Mouse (Mus musculus) lung, postnatal 10 days (tissue): Measurements from ENCODE around the gene Fcgrt.

Source experiments
- DNase-seq: peaks from one replicate; pipeline ENCODE4 v3.0.0; 2021

The Fcgrt gene

DNA sequence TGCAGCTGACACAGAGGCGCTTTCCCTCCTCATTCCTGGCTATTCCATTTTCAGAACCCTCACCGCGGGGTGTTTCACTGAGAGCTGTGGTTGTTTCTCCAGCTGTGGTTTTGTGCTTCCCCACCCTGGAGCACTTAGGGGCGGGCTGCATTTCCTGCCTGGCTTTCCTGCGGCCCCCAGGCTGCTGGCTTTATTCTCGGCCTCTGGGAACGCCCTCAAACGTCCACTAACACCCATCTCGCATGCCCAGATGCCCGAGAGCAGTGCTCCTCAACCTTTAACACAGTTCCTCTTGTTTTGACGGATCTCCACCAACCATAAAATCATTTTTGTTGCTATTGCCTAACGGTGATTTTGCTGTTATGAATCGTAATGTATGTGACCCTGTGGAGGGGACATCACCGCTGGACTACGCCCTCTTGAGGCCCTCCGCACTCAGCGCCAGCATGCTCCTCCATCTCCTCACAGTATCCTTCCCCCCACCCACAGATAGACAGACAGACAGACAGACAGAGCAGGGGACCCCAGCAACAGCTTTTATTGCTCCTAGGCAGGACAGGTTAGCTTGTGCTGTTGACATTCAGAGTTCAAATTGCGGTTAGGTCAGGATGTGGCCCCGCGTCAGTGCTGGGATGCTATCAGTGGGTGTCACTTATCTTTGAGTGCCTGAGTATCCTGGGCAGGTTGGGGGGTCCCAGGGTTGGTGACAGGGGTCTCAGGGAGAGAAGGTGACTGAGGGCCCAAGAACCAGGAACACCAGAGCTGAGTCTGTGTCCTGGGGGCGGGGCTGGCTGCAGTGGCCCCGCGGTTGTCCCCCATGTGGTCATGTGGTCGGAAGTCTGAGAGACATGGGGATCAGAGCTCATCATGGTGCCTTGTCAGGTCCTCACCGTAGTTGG lies 21.0 kb downstream of the Fcgrt start:
- peak; percentile 83 for DNase-seq

DNA sequence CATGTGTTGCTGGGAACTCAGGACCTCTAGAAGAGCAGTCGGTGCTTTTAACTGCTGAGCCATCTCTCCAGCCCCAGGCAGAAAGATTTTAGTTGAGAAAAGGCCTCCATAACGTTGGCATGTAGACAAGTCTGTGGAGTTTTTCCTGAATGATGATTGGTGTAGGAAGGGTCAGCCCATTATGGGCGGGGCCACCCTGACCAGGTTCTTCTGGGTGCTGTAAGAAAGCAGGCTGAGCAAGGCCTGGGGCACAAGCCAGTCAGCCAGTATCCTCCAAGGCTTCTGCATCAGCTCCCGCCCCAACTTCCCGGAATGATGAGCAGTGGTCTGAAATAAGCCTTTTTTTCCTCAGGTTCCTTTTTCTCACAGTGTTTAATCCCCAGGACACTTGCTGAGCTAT lies 22.6 kb downstream of the Fcgrt start:
- no peak for DNase-seq

DNA sequence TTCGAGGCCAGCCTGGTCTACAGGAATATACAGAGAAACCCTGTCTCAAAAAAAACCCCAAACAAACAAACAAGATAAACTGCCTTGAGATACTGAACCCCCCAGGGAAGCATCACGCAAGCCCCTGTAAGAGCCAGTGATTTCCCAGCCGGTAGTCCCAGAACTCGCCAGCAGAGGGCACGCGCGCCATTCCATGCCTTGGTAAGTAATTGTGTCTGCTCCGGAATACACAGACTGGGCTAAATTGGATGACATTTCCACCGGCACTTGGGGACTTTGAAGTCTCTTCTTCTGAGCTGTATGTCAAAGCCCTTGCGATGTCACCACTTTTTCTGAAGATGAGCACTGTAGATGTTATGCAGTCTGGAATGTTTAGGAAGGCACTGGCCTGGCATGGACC lies 23.8 kb downstream of the Fcgrt start:
- DNase-seq = peak; percentile 94

DNA sequence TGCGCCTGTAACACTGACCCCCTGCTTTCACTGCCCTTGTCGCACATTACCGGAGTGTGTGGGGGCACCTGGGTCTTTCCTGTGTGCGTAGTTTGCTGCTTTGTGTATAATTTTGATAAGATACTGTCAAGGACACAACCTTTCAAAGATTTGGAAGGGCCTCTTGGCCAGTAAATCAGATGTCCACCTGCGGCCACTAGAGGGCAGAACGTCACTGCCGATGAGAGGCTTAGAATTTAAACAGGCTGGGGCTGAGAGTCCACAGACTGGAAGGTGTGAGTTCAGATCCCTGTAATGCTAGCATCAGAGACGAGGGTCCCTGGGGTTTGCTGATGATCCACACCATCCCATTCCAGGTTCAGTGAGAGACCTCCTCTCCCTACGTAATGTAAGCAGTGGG lies 25.1 kb downstream of the Fcgrt start:
- peak; percentile 86 for DNase-seq

DNA sequence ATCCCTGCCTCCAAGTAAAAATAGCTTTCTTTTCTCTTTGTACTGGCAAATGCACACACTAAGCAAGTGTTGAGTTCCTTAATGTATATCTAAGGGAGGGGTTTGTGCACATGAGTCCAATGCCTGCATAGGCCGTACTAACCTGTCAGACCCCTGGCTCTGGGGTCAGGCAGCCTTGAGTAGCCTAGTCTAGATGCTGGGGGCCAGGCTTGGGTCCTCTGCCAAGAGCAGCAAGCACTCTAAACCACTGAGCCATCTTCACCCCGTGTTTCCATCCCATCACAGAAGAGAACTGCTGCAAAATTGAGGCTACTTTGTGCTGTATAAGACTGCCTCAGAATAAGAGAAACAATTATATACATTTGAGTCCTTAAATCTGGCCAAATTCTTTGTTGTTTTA lies 25.8 kb downstream of the Fcgrt start:
- no peak for DNase-seq

DNA sequence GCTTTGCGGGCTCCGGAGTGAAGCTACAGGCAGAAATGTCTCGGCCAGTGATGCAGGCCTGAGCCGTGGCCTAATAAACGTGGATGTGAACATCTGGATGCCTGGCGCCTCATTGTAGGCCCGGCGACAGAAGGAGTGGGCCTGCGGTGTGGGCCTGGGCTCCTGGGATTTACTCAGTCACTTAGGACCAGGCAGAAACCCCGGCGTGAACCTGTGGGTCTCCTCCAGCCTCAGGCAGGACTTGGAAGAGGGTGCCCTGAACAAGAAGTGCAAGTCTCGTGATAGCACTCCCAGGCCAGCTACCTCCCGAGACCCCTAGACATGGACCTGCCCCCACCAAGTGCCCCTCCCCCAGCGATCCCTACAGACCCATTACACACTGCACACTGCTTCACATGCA lies 26.3 kb downstream of the Fcgrt start:
- DNase-seq = no peak

DNA sequence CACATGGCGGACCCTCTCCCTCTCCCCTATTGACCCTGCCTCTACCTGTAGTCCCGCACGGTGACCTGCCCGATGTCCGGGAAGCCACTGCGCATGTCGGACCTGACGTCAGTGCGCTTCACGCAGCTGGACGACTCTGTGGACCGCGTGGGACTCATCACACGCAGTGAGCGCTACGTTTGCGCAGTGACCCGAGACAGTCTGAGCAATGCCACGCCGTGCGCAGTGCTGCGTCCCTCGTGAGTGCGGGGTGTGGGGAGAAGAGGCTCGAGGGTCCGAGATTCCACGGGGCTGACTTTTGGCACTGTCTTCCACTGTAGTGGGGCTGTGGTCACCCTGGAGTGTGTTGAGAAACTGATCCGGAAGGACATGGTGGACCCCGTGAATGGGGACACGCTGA lies 27.1 kb downstream of the Fcgrt start:
- DNase-seq = no peak

DNA sequence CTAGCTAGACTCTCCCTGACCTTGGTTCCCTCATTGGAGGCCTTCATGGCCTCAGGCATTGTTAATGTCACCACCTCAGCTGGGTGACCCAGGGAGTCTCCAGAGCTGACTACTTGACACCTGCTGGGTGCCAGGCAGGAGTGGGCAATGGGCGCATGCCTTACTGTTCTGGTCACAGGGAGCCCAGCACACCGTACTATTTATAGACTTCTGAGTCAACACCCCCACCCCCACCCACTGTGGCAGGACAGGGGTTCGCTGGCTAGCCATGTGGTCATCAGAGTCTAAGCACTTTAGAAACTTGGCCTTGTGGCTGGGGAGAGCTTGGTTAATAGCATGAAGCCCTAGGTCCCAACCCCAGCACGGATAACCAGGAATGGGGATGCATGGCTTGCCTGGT lies 28.2 kb downstream of the Fcgrt start:
- DNase-seq = no peak

DNA sequence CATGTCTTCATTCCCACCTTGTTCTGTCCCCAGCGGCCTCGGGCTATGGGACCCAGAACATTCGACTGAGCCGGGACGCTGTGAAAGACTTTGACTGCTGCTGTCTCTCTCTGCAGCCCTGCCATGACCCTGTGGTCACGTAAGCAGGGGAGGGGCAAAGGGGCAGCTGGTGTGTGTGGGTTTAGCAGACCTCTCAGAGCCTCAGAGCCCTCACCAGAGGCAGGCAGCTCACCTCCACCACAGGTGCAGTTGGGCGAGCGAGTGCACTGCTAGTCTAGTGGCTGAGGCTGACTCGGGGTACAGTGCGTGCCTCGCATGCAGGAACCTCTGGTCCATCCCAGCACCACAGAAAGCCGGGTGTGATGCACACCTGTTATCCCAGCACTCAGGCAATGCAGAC lies 29.7 kb downstream of the Fcgrt start:
- DNase-seq = no peak

DNA sequence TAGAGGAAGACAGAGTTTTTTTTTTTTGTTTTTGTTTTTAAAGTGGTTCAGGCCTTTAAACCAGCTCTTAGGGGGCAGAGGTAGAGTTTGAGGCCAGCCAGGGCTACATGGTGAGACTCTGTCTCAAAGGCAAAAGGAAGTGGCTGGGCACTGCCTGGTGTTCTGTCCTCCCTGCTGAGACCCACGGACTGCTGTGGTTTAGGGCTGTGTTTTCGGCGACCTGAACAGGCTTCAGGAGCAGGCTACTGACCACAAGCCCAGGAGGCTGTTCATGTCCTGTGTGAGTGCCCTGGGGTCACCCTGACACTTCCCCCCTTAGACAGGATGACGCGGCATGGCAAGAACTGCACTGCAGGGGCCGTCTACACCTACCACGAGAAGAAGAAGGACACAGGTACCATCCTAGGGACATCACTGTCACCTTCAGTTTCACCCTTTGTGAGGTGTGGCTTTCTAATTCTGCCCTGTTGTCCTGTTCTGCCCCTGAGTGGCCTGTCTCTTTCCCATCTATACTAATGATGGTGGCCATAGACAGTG lies 30.4 kb downstream of the Fcgrt start:
- DNase-seq = no peak

DNA sequence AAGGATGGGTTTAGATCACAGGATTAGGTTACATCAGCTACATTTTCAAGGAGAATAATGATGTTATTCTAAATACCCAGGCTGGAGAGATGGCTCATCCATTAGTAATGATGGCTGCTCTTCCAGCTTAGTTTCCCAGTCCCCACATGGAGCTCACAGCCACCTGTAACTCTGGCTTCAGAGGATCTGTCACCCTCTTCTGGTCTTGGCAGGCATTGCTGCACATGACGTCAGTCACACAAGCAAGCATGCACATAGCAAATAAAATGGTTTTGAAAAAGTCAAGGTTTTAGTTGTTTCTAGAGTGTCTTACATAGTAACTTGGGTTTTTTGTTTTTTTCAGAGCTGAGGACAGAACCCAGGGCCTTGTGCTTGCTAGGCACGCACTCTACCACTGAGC lies 31.4 kb downstream of the Fcgrt start:
- DNase-seq = no peak

DNA sequence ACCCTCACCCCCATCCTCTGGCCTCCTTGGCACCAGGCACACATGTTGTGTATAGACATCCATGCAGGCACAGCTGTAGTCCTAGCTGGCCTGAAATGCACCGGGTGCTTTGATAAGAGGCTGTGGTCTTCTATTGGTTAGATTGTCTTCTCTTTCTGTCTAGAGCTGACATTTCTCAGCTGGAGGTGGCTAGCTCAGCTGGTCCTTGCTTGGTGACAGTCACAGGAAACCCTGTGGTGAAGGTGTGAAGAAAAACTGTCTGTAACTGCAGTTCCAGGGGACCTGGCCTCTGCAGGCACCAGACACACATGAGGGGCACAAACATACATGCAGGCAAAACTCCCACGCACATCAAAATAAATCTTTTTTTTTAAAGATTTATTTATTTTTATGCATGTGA lies 34.0 kb downstream of the Fcgrt start:
- no peak for DNase-seq

DNA sequence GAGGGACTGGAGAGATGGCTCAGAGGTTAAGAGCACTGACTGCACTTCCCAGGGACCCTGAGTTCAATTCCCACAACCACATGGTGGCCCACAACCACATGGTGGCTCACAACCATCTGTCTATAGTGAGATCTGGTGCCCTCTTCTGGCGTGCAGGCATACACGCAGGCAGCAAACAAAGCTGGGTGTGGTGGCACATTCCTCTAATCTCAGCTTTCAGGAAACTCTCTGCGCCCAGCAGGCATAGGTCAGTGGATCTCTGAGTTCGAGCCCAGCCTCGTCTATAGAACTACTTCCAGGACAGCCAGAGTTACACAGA lies 35.7 kb downstream of the Fcgrt start:
- DNase-seq = peak; percentile 74

DNA sequence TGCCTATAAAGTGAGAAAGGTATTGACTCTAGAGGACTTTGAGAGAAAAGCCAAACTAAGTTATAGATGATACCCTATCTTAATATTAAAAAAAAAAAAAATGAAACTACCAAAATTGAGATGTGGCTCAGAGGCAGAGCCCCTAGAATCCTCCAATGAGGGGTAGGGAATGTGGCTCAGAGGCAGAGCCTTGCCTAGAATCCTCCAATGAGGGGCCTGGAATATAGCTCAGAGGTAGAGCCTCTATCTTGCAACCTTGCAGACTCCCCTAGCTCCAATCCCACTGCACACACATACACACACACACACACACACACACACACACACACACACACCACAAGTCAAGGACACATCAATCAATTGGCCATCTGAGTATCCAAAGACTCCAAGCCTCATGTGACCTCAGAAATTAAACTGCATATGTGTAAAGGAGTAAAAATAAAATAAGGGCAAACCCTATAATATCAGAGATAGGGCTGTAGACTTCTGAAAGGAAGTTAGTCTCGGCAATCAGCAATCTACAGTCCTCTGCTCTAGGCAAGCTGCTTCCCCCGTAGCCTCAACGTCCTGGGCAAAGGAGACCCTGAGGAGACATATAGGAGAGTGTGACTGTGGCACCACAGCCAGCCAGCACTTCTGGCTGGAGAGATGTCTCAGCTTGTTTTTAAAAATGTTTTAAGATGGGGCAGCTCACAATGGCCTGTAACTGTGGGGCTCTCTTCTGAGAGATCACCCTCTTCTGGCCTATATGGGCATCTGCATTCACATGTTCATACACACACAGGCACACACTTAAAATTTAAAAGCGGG lies 36.3 kb downstream of the Fcgrt start:
- no peak for DNase-seq

DNA sequence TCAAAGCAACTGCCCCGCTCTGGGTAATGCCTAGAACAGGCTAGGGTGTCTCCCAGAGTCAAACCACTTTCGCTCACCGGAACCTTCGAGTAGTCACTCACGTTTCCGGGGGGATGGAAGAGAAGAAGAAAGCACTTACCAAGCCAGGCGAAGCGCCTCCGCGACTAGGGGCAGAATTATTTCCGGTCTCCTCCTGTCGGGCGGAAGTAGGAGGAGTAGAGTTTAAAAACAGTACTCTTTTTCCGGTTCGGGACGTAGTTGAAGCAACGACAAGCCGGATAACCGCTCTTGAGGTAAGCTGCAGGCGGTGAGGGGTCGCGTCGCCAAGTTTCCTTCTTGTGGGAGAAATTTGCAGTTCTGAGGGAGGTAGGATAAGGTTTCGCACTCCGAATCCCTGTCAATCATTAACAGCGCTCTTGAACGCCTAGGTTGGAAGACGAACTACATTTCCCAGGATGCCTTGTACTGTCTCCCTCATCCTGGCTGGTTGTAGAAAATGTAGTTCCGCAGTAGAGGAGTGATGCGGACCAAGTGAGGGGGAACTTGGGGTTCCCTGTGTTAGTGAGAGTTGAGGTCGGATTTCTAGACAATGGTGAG lies 41.3 kb downstream of the Fcgrt start, which contains the start of the genes Nosip and Prrg2:
TSS of gene Nosip (plus strand) at position 191 of the 597 bp plus-strand sequence.
TSS of gene Prrg2 (minus strand) at position 439 of the 597 bp plus-strand sequence.
- peak; percentile 98 for DNase-seq

DNA sequence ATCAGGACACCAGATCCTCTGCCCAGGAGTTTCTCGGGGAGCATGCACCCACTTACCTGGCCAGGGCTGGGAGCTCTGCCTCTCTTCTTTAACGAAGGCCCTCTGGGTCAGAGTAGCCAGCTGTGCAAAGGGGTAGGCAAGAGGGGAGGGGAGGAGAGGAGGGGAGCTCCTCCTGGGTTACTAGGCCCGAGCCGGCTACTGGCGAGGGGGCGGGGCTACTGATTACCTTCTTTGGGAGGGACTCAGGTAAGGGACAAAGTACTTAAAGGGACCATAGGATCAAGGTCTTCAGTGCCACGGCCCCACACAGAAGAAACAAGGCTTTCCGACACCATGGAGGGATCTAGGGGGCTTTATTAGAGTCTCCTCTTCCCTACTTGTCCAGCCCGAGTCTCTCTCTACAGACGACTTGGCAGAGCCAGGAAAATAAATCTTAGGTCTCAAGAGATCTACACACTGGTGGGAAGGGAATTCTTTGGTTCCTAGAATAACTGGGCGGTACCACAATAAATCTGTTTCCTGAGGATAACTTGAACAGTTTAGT lies 42.0 kb downstream of the Fcgrt start:
- peak; percentile 75 for DNase-seq

DNA sequence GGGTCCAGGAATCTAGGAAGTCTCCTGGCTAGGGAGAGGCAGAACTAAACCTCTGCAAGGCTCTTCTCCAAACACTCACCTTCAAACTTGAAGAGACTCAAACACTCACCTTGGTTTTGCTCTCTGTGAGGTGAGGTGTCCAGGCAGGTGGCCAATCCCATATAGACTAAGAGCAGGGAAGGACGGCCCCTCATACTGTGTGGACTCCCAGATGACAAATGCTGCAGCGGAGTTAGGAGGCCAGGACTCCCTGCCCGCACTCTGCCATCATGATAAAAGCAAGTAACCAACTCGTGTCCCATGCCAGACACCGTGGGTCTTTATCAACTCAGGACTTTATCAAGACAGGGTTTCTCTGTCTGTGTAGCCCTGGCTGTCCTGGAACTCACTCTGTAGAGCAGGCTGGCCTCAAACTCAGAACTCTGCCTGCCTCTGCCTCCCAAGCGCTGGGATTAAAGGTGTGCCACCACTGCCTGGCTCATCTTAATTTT lies 43.0 kb downstream of the Fcgrt start:
- DNase-seq = no peak

DNA sequence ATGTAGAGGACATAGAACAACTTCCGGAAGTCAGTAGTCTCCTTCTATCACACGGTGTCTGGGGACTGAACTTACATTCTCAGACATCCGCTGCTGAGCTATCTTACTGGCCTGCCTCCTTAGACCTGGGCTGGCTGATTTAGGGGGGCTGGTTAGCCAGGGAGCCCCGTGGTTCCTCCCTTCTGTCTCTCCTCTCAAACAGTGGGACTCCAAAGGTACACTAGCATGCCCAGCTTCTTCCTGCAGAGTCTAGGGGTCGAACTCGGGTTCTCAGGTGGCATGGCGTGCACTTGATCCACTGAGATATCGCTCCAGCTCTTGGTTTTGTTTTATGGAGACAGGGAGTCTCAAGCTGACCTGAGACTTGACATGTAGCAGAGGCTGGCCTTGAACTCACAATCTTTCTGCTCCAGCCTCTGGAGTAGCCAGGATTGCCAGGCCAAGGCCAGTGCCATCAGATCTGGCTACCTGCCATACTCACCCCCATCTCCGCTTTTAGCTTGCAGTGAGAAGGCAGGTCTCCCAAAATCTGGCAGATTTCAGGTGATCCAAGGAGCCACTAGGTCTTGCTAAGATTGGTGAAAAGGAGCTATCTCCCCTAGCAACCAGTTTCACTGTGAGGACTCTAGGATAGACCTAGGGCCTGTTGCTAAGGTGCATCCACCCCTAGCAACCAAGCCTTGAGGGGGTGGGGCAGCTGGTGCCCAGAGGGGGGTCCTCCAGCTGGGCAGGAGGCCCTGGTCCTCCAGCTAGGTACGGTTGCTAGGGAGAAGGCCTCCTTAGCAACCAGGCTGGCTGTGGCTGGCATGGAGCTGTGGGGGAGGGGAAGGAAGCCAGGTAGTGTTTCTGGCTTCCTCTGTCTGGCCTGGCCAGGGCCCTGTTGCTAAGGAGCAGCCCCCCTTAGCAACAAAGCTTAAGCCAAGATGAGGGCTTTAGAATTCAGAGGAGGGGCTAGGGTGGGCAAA lies 44.8 kb downstream of the Fcgrt start:
- no peak for DNase-seq

DNA sequence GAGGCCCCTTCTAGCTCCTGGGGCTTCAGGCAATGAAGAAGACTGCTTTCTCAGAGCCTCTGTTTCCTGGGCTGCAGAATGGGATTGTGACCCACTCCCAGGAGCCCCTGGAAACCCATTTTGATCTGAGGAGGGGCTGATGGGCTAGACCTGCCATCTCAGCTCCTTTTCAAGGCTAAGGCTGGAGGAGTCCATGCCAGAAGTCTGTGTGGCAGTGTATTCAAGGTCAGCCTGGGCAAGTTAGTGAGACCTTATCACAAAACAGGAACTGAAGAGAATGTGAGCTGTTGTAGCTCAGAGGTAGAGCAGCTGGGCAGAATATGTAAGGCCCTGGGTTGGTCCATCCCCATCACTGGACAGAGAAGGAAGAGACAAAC lies 46.7 kb downstream of the Fcgrt start:
- DNase-seq = no peak

DNA sequence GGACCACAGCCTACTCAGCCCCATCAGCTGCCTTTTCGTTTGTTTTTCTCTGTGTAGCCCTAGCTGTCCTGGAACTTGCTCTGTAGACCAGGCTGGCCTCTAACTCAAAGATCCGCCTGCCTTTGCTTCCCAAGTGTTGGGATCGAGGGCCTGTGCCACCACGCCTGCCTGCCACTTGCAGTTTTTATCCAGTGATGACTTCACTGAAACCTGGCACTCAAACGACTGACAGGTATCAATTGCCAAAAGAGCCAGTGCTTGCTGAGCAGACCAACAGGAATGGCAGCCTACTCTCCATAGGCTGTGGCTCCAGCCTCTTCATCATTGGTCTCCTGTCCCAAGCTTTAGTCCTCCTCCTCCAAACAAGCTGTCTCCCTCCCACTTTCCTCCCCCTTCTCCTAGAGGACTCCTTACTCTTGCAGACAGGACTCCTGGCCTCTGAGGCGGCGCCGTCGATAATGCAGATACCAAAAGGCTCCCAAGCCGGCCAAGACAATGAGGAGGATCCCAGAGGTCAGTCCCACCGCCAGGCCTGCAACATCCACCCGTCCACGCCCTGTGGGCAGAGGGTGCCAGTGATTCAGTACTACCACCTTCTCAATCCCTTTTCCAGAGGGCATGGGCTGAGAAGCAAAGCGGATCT lies 47.2 kb downstream of the Fcgrt start:
- DNase-seq = no peak

DNA sequence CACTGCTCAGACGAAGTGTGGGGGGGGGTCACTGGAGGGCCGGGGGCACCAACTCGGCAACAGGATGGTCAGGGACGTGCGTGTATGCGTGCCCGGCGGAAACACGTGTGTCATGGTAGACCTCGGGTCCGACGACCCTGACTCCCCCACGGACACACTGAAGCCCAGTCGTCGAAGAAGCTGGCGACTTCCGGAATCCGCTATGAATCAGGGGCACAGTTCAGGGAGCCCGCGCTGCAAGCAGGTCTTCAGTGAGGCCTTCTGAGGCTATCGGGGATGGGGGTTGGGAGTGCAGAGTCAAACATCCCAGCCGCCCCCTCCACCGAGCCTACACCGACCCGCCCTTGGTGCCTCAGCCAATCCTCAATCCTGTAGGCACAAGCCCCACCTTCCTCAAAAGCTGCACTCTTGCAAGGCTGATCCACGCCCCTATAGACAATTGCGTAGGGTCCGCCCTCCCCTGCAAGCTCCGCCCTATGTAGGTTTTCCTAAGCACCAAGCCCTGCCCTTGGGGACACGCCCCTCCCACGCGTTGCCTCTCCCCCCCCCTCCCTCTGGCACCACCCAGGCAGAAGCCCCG lies 49.6 kb downstream of the Fcgrt start:
- peak; percentile 99 for DNase-seq
